Mouse (Mus musculus) spleen, adult 2 months (tissue): ENCODE data around the gene Rhox3h. TPM values are rescaled to one million over a fixed set of nuclear protein-coding genes. Genes with fewer than 3 reads are reported as not detected.
"Not testable (repeated sequence)": the region's sequence is repeated elsewhere in the genome, so short reads cannot be mapped to it uniquely, and the experiment has no call there.

ENCODE experiments used
- DNase-seq, 2 experiments: peaks; one replicate each; pipeline versions ENCODE4 v3.0.0 to v3.0.0-alpha.2; 2012 to 2021; ENCODE audit warnings: low spot score in 2 of 2, low read depth in 1 of 2
- H3K27ac ChIP-seq: fragments of 200-500 bp; 2 replicates; pipeline ENCODE4 v1.5.1; 2012; ENCODE audit warnings: low read length, inconsistent platforms; ENCODE audit not compliant: insufficient read depth
- H3K27me3 ChIP-seq: fragments of 200-500 bp; 2 replicates; pipeline ENCODE4 v1.6.1; 2012; ENCODE audit warnings: mild to moderate bottlenecking, moderate library complexity, low read length, inconsistent platforms; ENCODE audit not compliant: control insufficient read depth, insufficient read depth
- H3K36me3 ChIP-seq: fragments of 200-500 bp; 2 replicates; pipeline ENCODE4 v1.6.1; 2012; ENCODE audit warnings: mild to moderate bottlenecking, low read length, inconsistent platforms; ENCODE audit not compliant: control insufficient read depth, insufficient read depth
- H3K4me1 ChIP-seq: fragments of 200-500 bp; 2 replicates; pipeline ENCODE4 v1.6.1; 2011; ENCODE audit warnings: inconsistent platforms; ENCODE audit not compliant: control insufficient read depth, insufficient read depth, insufficient read length
- H3K4me3 ChIP-seq: fragments of 200-500 bp; 2 replicates; pipeline ENCODE4 v1.5.1; 2011; ENCODE audit warnings: mild to moderate bottlenecking, inconsistent platforms; ENCODE audit not compliant: insufficient read depth, insufficient read length; ENCODE audit errors: extremely low read depth
- CTCF ChIP-seq: fragments of 200-500 bp; IDR thresholded peaks from 2 replicates; pipeline ENCODE4 v1.5.1; 2011; ENCODE audit warnings: mild to moderate bottlenecking, inconsistent platforms; ENCODE audit not compliant: insufficient read depth, insufficient read length, insufficient replicate concordance; ENCODE audit errors: extremely low read depth
- POLR2A ChIP-seq: fragments of 200-500 bp; IDR thresholded peaks from 2 replicates; pipeline ENCODE4 v1.6.1; 2011; ENCODE audit warnings: low read depth, low read length, inconsistent platforms
- WGBS: fragments of 180-500 bp; shearing (Covaris S2); methylation state at CpG from one replicate; pipeline ENCODE4 v1.1.7; 2018; 5-methylcytosine and 5-hydroxymethylcytosine counted together
- polyA plus RNA-seq: library from polyadenylated mRNA; depleted of rRNA; stranded (reverse); fragments of >200 nt; gene quantifications from 2 replicates; pipeline ENCODE4 v1.2.3, GENCODE M21; 2012; rRNA removed

The Rhox3h gene
- not detected in 2 replicates for polyA plus RNA-seq

- WGBS, result 95% methylated on average over 1 of the region's 3 CpGs
- not testable (repeated sequence) for H3K4me1 ChIP-seq
Measured at GRCm38 (mm10) chrX:37668664-37669063, at the start of gene Rhox3h. Gene Rhox3h, minus strand, starts transcription at chrX:37668764.

GRCm38 (mm10) chrX:37701821-37702387 is 33.3 kb upstream of the Rhox3h start:
- Histone ChIP-seq H3K36me3 (no peaks in the 10 kb centered on the region), H3K27me3 (no peaks in the 10 kb centered on the region), H3K4me3 (no peak overlapping the region), H3K27ac (no peak overlapping the region), H3K4me1 (no peaks in the 10 kb centered on the region)
- 82% methylated on average over 3 of the region's 3 CpGs for WGBS
- TF ChIP-seq POLR2A (no peak), CTCF (no peak)
- no peak for DNase-seq

More at GRCm38 (mm10) chrX:37668664-37669063, at the start of gene Rhox3h:
- not testable (repeated sequence) for DNase-seq, H3K4me3 ChIP-seq, H3K27me3 ChIP-seq, H3K36me3 ChIP-seq, H3K27ac ChIP-seq

GRCm38 (mm10) chrX:37692261-37692660 is 23.7 kb upstream of the Rhox3h start:
- H3K36me3 ChIP-seq, result no peaks in the 10 kb centered on the region
- H3K27me3 ChIP-seq, result no peaks in the 10 kb centered on the region
- no peak overlapping the region for H3K27ac ChIP-seq
- no peak overlapping the region for H3K4me3 ChIP-seq
- DNase-seq, result no peak
- WGBS, result 71% methylated on average over 2 of the region's 2 CpGs
- no peaks in the 10 kb centered on the region for H3K4me1 ChIP-seq
- TF ChIP-seq POLR2A, result no peak
- no peak for TF ChIP-seq CTCF

- WGBS, result 85% methylated on average over 24 of the region's 24 CpGs
- no peak overlapping the region for H3K4me3 ChIP-seq
Measured at GRCm38 (mm10) chrX:37683031-37683715, 14.6 kb upstream of the Rhox3h start.

GRCm38 (mm10) chrX:37673177-37673576 is 4.6 kb upstream of the Rhox3h start, which contains the start of gene Rhox2h:
Gene Rhox2h, minus strand, starts transcription at chrX:37673277.
- not testable (repeated sequence) for H3K36me3 ChIP-seq, H3K4me1 ChIP-seq, H3K27ac ChIP-seq, H3K27me3 ChIP-seq, DNase-seq, H3K4me3 ChIP-seq
- 89% methylated on average over 8 of the region's 8 CpGs for WGBS

More at GRCm38 (mm10) chrX:37683031-37683715, 14.6 kb upstream of the Rhox3h start:
- DNase-seq, result no peak
- H3K27me3 ChIP-seq, result no peaks in the 10 kb centered on the region
- no peak overlapping the region for H3K27ac ChIP-seq
- no peaks in the 10 kb centered on the region for H3K4me1 ChIP-seq
- H3K36me3 ChIP-seq, result no peaks in the 10 kb centered on the region
- TF ChIP-seq POLR2A (no peak), CTCF (no peak)

GRCm38 (mm10) chrX:37651227-37651626 is 17.3 kb downstream of the Rhox3h start, which contains the start of gene Rhox4g:
Gene Rhox4g, minus strand, starts transcription at chrX:37651327.
- H3K4me1 ChIP-seq, DNase-seq, H3K27me3 ChIP-seq, H3K36me3 ChIP-seq, H3K4me3 ChIP-seq, H3K27ac ChIP-seq: not testable (repeated sequence)
- WGBS, result 93% methylated on average over 19 of the region's 20 CpGs

- DNase-seq, H3K27ac ChIP-seq, H3K4me3 ChIP-seq, H3K36me3 ChIP-seq, H3K4me1 ChIP-seq, H3K27me3 ChIP-seq: not testable (repeated sequence)
- WGBS, result 86% methylated on average over 6 of the region's 6 CpGs
Measured at GRCm38 (mm10) chrX:37643370-37643769, 25.2 kb downstream of the Rhox3h start, which contains the start of gene Rhox2g. Gene Rhox2g, minus strand, starts transcription at chrX:37643470.

- H3K36me3 ChIP-seq, DNase-seq, H3K4me1 ChIP-seq, H3K27ac ChIP-seq, H3K27me3 ChIP-seq, H3K4me3 ChIP-seq: not testable (repeated sequence)
- 92% methylated on average over 2 of the region's 2 CpGs for WGBS
Measured at GRCm38 (mm10) chrX:37628512-37628911, 40.1 kb downstream of the Rhox3h start, which contains the start of gene Rhox3g. Gene Rhox3g, minus strand, starts transcription at chrX:37628612.

Other genes starting within 250 kb of the Rhox3h start
- gene Rhox4b, start 236.3 kb downstream of the Rhox3h start, polyA plus RNA-seq, result not detected in 2 replicates
- not detected in 2 replicates for gene Rhox2c, start 215.1 kb downstream of the Rhox3h start, polyA plus RNA-seq
- not detected in 2 replicates for gene Rhox3c, start 210.2 kb downstream of the Rhox3h start, polyA plus RNA-seq
- gene Rhox4c, start 188.4 kb downstream of the Rhox3h start, polyA plus RNA-seq, result not detected in 2 replicates
- gene Rhox2d, start 175.3 kb downstream of the Rhox3h start, polyA plus RNA-seq, result not detected in 2 replicates
- not detected in 2 replicates for gene Rhox4d, start 154.4 kb downstream of the Rhox3h start, polyA plus RNA-seq
- gene Rhox2e, start 138.3 kb downstream of the Rhox3h start, polyA plus RNA-seq, result not detected in 2 replicates
- not detected in 2 replicates for gene Rhox3e, start 126.7 kb downstream of the Rhox3h start, polyA plus RNA-seq
- gene Rhox4e, start 111.4 kb downstream of the Rhox3h start, polyA plus RNA-seq, result not detected in 2 replicates
- not detected in 2 replicates for gene Rhox2f, start 97.4 kb downstream of the Rhox3h start, polyA plus RNA-seq
- gene Rhox3f, start 87.8 kb downstream of the Rhox3h start, polyA plus RNA-seq, result not detected in 2 replicates
- not detected in 2 replicates for gene Rhox4f, start 61.1 kb downstream of the Rhox3h start, polyA plus RNA-seq
- gene Rhox3g, start 40.2 kb downstream of the Rhox3h start, polyA plus RNA-seq, result not detected in 2 replicates
- gene Rhox2g, start 25.3 kb downstream of the Rhox3h start, polyA plus RNA-seq, result not detected in 2 replicates
- gene Rhox4g, start 17.4 kb downstream of the Rhox3h start, polyA plus RNA-seq, result not detected in 2 replicates
- not detected in 2 replicates for gene Rhox2h, start 4.5 kb upstream of the Rhox3h start, polyA plus RNA-seq
- gene Rhox5, start 136.1 kb upstream of the Rhox3h start, polyA plus RNA-seq, result not detected in 2 replicates
- not detected in 2 replicates for gene Rhox6, start 158.1 kb upstream of the Rhox3h start, polyA plus RNA-seq
- not detected in 2 replicates for gene Rhox7a, start 162.9 kb upstream of the Rhox3h start, polyA plus RNA-seq
- gene Rhox8, start 210.2 kb upstream of the Rhox3h start, polyA plus RNA-seq, result not detected in 2 replicates
- not detected in 2 replicates for gene Rhox7b, start 228.5 kb upstream of the Rhox3h start, polyA plus RNA-seq
- not detected in 2 replicates for gene Rhox9, start 233.0 kb upstream of the Rhox3h start, polyA plus RNA-seq